Mouse (Mus musculus) testis, adult 2 months (tissue): ENCODE data around the gene Mybph.

ENCODE experiments used
- CTCF ChIP-seq: fragments of 200-500 bp; IDR thresholded peaks from 2 replicates; pipeline ENCODE4 v1.5.1; 2012; ENCODE audit warnings: low read depth, mild to moderate bottlenecking, inconsistent platforms, low read length, moderate library complexity; ENCODE audit not compliant: control insufficient read depth, insufficient read depth, insufficient replicate concordance
- POLR2A ChIP-seq: fragments of 200-500 bp; IDR thresholded peaks from 2 replicates; pipeline ENCODE4 v1.6.1; 2012; ENCODE audit warnings: low read depth, mild to moderate bottlenecking, inconsistent platforms, low read length, moderate library complexity; ENCODE audit not compliant: control insufficient read depth

- no peak for TF ChIP-seq POLR2A
- no peak for TF ChIP-seq CTCF
These were observed 31.8 kb upstream of the Mybph start for GRCm38 (mm10) chr1:134161399-134161798.
